Mouse (Mus musculus) naive thymus-derived CD4-positive, alpha-beta T cell, adult 2 months (primary cell): ENCODE data around the gene Col1a1.

Experiments used
- DNase-seq: peaks from one replicate; pipeline ENCODE4 v3.0.0-alpha.2; 2011; ENCODE audit warnings: low read depth

The Col1a1 gene

GRCm38 (mm10) chr11:94936045-94936444, at the start of gene Col1a1:
Gene Col1a1, plus strand, starts transcription at chr11:94936224.
- DNase-seq, result no peak

- no peak for DNase-seq
Measured at GRCm38 (mm10) chr11:94891155-94891554, 44.9 kb upstream of the Col1a1 start.

DNA sequence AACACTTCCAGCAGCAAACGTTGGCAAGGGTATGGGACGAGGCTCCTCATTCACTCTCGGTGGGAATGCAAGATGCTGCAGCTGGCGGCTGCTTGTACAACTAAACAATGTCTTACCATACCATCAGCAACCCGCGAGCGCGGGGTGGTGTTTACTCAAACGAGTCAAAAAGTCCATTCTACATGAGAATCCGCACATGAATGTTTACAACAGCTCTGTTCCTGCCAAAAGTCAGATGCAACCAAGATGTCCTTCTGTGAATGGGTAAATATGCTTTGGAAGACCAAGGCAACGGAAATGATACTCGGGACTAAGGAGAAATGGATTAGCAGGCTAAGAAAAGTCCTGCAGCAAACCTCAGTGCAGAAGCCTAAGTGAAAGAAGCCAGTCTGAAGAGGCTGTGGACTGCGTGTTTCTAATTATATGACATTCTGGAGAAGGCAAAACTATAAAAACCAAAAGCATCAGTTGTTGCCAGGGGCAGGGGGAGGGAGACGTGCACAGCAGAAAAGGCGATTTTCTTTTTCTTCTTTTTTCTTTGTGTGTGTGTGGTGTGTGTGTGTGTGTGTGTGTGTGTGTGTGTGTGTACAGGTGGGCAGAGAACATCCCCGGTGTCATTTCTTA, 39.2 kb upstream of the Col1a1 start:
- no peak for DNase-seq

GRCm38 (mm10) chr11:94901231-94901630, 34.8 kb upstream of the Col1a1 start:
- DNase-seq, result no peak

DNA sequence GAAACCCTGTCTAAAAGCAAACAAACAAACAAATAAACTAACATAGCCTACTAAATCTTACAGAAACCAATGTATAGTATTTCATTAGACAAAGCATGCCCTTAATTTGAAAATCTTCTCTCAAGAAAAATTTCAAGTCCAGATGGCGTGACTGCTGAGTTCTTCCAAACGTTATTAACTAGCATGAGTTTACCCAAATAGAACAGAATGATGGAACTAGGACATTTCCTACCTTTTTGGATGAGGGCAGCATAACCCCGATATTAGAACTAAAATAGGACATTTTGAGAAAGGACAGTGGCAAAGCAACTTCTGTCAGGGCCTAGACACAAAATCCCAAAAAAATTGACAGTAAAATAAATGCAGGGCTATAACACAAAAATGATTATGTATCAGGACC, 31.7 kb upstream of the Col1a1 start:
- DNase-seq, result no peak

DNA sequence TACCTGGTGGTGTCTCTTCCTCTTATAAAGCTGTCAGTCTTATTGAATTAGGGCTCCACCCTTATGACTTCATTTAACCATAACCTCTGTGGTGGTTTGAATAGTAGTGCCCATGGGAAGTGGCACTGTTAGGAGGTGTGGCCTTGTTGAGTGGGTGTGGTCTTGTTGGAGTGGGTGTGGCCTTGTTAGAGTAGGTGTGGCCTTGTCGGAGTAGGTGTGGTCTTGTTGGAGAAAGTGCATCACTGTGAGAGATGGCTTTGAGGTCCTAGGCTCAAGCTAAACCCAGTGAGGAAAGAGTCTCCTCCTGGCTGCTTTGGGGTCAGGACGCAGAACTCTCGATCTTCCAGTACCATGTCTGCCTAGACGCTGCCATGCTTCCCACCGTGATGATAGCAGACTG, 25.1 kb upstream of the Col1a1 start:
- DNase-seq, result no peak

DNA sequence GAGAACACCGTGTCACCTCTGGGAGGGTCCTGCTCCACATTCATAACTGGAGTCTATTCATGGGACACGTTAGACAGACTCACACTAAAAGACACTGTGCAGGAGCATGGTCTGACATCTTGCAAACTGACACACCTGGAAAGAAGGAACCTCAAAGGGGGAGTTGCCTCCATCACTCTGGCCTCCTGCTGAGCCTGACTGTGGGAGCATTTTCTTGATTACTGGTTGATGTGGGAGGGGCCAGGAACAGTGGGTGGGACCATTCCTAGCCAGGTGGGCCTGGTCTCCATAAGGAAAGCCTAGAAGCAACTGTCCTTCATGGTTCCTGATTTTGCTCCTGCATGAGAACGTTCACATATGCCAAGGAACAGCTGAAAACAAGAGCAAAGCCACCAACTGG, 23.5 kb upstream of the Col1a1 start:
- DNase-seq, result no peak

DNA sequence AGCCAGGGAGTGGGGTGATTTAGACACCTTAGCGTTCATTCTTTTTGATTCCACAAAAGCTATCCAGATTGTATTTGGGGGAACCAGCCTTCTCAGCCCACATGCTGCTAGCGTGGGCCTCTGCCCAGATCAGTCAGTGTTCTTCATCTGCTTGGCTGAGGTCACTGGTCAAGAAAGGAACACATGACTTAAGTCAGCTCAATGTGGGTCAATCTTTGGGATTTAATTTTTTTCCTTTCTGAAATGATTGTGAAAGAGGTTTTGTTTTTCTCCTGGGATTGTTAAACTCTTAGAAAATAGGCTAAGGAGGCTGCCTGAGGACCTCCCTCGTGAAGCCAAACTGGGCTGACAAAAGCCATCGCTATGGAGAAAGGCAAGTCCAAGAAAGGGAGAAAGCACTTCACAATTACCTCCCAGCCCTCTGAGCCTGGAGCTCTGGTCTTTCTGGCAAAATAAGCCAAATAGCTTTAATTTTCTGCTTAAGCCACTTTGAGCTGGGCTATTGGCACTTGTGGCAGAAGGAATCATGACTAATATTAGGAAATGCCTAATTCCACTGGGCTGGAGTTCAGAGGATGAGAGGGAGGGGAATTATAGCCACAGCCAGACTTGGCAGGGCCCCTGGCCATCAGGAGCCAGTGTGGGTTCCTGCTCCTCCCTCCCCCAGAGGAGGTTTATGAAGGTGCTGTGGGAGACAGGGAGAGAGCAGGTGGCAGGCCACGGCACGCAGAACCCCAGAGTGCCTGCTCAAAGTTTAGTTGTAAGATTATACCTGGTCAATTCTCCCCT, 22.5 kb upstream of the Col1a1 start:
- no peak for DNase-seq

DNA sequence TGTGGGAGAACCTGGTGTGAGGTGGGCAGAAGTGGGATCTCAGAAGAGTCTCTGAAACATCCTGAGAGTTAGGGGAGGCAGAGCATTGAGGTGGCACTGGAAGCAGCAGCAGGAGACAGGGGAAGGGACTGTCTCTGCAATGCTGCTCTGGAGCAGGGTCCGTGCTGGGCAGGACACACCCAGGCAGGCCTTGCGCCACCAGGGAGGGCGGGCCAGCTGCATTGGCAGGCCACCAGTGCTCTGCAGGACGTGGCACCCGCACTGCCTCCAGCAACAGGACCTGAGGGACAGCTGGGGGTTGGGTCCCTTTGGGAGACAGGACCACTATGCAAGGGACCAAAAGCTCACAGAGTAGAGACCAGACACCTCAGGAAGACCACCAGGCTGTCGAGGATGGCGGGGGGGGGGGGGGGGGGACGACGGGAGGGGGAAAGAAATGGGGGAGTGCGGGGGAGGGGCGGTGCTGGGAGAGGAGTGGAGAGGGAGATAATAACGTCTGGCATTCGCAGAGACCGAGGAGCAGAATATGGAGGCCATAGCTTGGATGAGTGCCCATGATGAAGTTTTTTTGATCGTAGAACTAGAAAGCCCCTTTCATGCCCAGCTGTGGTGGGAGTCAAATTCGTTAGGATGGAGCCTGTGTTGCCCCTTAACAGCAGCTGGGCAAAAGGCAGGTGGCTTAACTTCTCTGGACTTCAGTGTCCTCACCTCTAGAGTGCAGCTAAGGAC, 20.2 kb upstream of the Col1a1 start:
- no peak for DNase-seq

DNA sequence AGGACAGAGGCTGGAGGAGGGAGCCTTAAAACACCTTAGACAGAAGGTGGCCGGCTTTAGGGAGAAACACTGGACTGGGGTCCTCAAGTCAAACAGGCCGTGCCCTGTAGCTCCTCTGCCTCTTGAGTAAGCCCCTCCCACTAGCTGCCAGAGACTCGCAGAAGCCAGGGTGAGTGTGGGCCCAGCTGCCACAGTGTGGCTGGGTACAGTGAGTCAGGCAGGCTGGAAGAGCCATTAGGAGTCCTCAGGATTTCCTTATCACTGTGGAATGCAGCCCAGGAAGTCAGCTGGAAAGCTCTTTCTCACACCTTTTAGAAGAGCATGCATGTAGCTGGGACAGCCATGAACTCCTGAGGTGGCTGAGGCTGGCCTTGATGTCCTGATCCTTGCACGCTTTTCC, 19.5 kb upstream of the Col1a1 start:
- DNase-seq, result no peak

GRCm38 (mm10) chr11:94917717-94918116, 18.3 kb upstream of the Col1a1 start:
- no peak for DNase-seq

DNA sequence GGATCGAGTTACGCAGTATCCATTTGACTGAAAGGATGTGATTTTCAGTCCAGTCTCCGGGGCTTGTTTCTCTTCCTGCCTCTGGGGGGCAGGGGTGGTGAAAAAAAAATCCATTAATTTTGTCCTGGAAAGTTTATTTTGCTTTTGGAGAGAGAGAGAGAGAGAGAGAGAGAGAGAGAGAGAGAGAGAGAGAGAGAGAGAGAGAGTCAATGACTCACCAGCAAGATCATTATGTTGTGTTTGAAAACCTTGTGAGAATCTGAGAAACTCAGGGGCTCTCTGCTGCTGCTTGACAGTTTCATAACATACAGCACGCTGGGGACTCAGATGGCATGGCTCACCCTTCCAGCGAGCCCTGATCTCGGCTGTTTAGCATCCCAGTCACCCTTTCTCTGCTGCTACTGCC, 15.0 kb upstream of the Col1a1 start:
- DNase-seq, result no peak

DNA sequence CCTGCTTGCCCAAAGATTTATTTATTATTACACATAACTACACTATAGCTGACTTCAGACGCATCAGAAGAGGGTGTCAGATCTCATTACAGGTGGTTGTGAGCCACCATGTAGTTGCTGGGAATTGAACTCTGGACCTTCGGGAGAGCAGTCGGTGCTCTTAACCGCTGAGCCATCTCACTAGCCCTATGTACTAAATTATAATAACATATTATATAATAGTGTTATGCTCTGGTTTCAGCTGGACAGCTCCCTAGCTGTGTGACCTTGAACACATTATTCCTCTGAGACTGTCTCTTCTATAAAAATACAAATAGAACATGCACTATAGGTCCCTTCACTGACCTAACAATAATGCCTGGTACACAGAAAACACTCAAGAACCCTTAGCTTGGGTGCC, 11.0 kb upstream of the Col1a1 start:
- DNase-seq, result no peak

DNA sequence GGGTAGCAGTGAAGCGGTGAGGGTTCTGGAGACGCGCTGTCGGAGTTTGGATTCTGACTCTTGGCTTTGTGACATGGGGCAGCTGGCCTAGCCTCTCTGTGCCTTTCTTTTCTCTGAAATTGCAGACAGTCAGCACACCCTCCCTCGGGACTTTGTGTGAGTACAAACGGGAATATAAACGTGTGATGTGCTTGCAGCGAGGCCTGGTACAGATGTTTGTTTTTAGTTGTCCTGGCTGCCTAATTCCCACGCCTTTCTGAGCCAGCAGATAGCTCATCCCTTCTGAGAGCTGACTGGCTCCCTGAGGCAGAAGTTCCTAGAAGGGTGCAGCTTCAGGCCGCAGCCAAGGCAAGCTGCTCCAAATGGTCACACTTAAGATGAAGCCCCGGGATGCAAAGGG, 9.6 kb upstream of the Col1a1 start:
- DNase-seq, result no peak

GRCm38 (mm10) chr11:94927771-94928291, 8.2 kb upstream of the Col1a1 start:
- DNase-seq, result no peak

DNA sequence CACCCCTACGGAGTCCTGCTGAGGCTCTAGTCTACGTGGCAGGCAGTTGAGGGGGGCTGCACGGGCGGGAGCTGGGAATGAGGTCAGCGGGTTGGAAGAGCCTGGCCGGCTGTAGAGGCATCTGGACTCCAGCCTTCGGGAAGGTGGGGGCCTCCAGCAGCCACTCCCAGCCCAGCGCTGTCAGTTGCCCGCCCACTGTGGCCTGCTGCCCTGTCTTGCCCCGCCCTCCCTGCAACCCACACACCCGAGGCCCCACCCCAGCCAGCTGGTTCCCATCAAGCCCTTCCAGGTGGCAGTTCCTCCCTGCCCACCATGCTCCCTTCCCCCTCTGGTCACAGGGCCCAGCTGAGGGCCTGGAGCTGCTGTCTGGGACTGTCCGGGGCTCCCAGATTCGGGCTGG, 7.2 kb upstream of the Col1a1 start:
- no peak for DNase-seq

DNA sequence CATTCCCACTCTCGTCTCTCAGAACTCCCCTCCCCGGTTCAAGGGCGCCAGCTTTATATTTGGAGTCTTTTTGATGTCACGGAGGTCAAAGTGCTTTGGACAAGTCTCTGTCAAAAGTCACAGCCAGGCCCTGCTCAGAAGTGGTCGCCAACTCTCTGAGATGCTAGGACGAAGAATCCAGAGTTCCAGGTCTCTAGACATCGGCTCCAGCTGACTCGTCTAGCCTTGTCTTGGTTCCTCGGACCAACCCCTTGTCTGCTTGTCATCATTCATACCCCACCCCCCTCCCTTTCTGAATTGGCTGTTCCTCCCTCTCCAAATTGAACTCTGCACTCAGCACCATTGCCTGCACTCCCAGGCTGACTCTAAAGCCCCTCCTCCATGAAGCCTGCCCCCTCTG, 6.4 kb upstream of the Col1a1 start:
- DNase-seq, result no peak

DNA sequence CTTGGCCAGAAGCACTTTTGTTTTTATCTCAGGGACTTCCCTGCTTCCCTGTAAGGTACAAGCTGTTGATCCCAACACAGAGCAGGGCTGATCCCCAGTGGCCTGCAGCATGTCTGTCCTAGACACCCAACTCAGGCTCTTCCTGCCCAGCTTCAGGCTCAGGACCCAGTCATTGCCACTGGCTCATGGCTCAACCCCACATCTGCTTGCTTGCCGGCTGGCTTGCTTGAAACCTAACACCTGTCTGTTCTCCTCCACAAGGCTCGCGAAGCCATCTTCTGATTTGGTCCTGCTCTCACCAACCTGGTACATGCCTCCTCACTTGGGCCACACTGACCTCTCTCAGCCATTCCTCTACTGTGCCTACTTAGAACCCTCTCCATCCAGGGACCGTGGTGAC, 5.9 kb upstream of the Col1a1 start:
- no peak for DNase-seq

GRCm38 (mm10) chr11:94933584-94933983, 2.4 kb upstream of the Col1a1 start:
- DNase-seq, result no peak

DNA sequence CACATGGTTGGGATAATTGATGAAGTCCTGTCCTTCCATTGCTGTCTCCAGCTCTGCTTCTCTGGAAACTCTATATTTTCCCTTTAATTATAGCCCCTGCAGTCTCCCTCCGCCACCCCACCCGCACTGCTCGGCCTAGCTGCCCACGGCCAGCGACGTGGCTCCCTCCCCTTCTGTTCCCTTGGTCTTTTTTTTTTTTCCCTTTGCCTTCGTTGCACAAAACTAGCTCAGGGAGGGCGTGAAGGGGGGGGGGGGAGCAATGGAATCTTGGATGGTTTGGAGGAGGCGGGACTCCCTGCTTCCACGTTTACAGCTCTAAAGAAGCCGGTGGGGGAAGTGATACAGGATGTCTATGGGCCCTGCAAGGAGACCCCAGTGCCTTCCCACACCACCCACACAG, 1.5 kb upstream of the Col1a1 start:
- DNase-seq, result no peak

GRCm38 (mm10) chr11:94936851-94937295, 849 bp downstream of the Col1a1 start:
- peak; percentile 92 for DNase-seq

DNA sequence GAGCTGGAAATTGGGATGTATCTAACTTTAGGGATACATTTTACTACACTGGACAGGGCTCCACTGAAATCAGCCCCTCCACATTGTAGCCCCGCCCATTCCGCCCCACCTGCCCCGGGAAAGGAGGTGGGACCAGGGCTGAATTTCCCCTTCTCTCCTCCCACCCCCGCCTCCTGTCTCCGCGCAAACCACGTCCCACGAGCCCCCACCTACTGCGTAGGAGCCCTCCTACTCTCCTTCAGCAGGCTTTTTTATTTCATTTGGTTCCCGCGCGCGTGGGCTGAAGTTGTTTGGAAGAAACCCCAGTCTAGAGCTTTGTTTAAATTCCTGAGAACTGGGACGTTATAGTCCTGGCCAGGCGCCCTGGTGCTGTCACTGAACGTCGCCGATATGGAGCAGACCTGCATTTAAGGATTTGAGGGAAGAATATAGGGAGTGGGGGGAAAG, 1.3 kb downstream of the Col1a1 start:
- no peak for DNase-seq

- DNase-seq, result peak; percentile 39
Measured at GRCm38 (mm10) chr11:94937787-94938186, 1.8 kb downstream of the Col1a1 start.
